Mouse (Mus musculus) liver (tissue): Measurements from ENCODE around the gene Olfr129.

Source experiments
- DNase-seq: peaks from one replicate; pipeline ENCODE4 v3.0.0-alpha.2; 2020; ENCODE audit warnings: mixed read lengths

The Olfr129 gene

GRCm38 (mm10) chr17:38059979-38060378, at the start of gene Olfr129:
Olfr129 (minus strand) TSS chr17:38060079.
- no peak for DNase-seq

GRCm38 (mm10) chr17:38088593-38088992, 28.7 kb upstream of the Olfr129 start, which contains the start of gene Olfr131:
Olfr131 (minus strand) TSS chr17:38088693.
- no peak for DNase-seq

GRCm38 (mm10) chr17:38082364-38082763, 22.5 kb upstream of the Olfr129 start:
- no peak for DNase-seq

GRCm38 (mm10) chr17:38063621-38064020, 3.7 kb upstream of the Olfr129 start, which contains the start of gene Olfr130:
Olfr130 (plus strand) TSS chr17:38063921.
- DNase-seq, result no peak

GRCm38 (mm10) chr17:38026297-38026696, 33.6 kb downstream of the Olfr129 start:
- no peak for DNase-seq

- DNase-seq, result no peak
These were observed 43.5 kb downstream of the Olfr129 start for GRCm38 (mm10) chr17:38016341-38016740.

GRCm38 (mm10) chr17:38004996-38005395, 54.9 kb downstream of the Olfr129 start:
- DNase-seq, result no peak
